Mouse (Mus musculus) megakaryocyte, embryonic 14.5 days (primary cell): Measurements from ENCODE around the gene Lrfn1. TPM values are rescaled to one million over a fixed set of nuclear protein-coding genes. Genes with fewer than 3 reads are reported as not detected.

ENCODE experiments used
- H3K27me3 ChIP-seq: replicated peaks from 2 replicates; pipeline ENCODE3; 2012; ENCODE audit warnings: inconsistent platforms
- H3K36me3 ChIP-seq: replicated peaks from 2 replicates; pipeline ENCODE3; 2012; ENCODE audit warnings: low read length, inconsistent platforms, mixed read lengths
- H3K4me1 ChIP-seq: 2 replicates; pipeline ENCODE4 v1.6.1; 2012; ENCODE audit warnings: inconsistent platforms
- H3K4me3 ChIP-seq: replicated peaks from 2 replicates; pipeline ENCODE3; 2012; ENCODE audit warnings: moderate library complexity, mild to moderate bottlenecking, inconsistent platforms
- H3K9me3 ChIP-seq: 2 replicates; pipeline ENCODE4 v1.6.1; 2012; ENCODE audit warnings: inconsistent platforms
- FLI1 ChIP-seq: IDR thresholded peaks from 2 replicates; pipeline ENCODE4 v1.6.1; 2012; ENCODE audit warnings: low read length, inconsistent platforms, mixed read lengths
- GATA1 ChIP-seq: IDR thresholded peaks from 3 replicates; pipeline ENCODE4 v1.6.1; 2012; ENCODE audit warnings: mixed read lengths, low read length, inconsistent platforms, borderline replicate concordance
- polyA plus RNA-seq: library from polyadenylated mRNA; stranded (reverse); fragments of >175 nt; gene quantifications from 2 replicates; pipeline ENCODE4 v1.2.3, GENCODE M21; 2012; ENCODE audit warnings: low replicate concordance; ENCODE audit not compliant: insufficient read depth

The Lrfn1 gene
- polyA plus RNA-seq, 1 experiment: 4.0 TPM

DNA sequence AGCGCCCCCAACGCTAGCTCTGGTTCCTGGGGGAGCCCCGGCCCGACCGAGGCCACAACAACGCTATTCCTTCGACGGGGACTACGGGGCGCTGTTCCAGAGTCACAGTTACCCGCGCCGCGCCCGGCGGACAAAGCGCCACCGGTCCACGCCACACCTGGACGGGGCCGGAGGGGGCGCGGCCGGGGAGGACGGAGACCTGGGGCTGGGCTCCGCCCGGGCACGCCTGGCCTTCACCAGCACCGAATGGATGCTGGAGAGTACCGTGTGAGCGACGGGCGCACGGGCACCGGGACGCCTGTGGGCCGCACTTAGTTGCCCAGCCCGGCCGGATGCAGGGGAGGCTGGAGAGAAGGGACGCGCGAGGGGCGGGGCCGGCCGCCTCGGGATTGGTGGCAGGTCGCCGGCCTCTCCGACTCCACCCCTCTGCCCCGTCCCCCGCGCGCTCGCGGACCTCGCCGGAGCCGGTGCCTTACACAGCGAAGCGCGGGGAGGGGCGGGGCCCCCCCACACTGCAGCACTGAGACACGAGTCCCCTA lies 15.5 kb downstream of the Lrfn1 start:
- Histone ChIP-seq H3K27me3 (no peaks in the 10 kb centered on the region), H3K4me3 (peak overlapping the region; percentile 42), H3K4me1 (peaks cover 39% of the 10 kb centered on the region), H3K36me3 (no peaks in the 10 kb centered on the region), H3K9me3 (no peaks in the 10 kb centered on the region)
- TF ChIP-seq GATA1 (no peak), FLI1 (no peak)

DNA sequence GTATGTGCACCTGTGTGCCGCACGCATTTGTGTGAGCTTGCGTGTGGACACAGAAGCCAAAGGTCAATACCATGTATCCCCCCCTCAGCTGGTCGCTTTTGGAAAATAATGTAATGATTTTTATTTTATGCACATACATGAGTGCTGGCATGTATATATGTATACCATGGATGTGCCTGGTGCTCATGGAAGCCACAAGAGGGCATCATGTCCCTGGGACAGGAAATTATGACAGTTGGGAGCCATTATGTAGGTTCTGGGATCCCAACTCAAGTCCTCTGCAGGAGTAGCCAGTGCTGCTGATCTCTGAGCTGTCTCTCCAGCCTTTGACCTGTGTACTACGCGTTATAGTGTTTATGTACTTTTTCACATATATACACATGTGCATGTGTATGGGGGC lies 24.4 kb downstream of the Lrfn1 start:
- Histone ChIP-seq H3K4me3 (no peak overlapping the region), H3K4me1 (peaks cover 26% of the 10 kb centered on the region), H3K9me3 (no peaks in the 10 kb centered on the region), H3K27me3 (peaks cover 10% of the 10 kb centered on the region), H3K36me3 (no peaks in the 10 kb centered on the region)
- TF ChIP-seq GATA1 (no peak), FLI1 (no peak)

DNA sequence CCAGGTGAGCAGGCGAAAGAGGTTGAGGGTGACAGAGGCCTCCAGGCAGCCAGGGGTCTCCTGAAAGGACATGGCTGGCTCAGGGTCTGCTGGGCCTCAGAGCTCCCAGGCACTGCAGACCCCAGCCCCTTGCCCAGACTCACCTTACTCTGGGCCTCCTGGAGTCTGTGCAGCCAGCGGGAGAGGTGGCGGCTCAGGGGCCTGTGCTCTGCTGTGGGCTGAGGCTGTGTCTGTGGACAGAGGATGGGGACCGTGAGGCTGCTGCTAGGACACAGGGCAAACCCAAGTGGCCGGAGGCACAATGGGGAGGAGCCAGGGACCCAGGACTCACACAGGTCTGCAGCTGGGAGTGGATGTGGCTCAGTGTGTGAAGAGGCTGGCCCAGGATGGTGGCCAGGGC lies 25.6 kb downstream of the Lrfn1 start:
- TF ChIP-seq GATA1 (no peak), FLI1 (no peak)
- Histone ChIP-seq H3K36me3 (no peaks in the 10 kb centered on the region), H3K27me3 (peaks cover 12% of the 10 kb centered on the region), H3K4me1 (peaks cover 19% of the 10 kb centered on the region), H3K9me3 (no peaks in the 10 kb centered on the region), H3K4me3 (no peak overlapping the region)

DNA sequence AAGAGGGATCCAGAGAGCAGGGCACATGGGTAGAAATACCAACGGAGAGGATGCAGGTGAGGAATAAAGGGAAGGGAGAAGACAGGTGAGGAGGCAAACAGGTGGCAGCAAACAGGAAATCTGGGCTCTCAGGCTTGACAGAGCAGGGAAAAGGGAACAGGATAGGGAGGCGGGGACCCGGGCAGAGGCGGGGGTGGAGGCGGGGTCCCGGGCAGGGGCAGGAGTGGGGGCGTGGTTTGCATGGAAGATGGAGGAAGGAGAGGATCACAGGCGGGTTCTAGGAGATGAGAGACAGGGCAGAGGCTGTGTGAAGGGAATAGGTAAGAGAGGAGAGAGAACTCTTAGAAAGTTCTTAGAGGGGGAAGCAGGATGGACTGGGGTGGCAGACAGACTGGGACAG lies 27.1 kb downstream of the Lrfn1 start:
- H3K27me3 ChIP-seq: peaks cover 12% of the 10 kb centered on the region
- no peak for TF ChIP-seq FLI1
- no peak for TF ChIP-seq GATA1
- no peaks in the 10 kb centered on the region for H3K36me3 ChIP-seq
- H3K9me3 ChIP-seq: no peaks in the 10 kb centered on the region
- peaks cover 20% of the 10 kb centered on the region for H3K4me1 ChIP-seq
- H3K4me3 ChIP-seq: peak overlapping the region; percentile 23

DNA sequence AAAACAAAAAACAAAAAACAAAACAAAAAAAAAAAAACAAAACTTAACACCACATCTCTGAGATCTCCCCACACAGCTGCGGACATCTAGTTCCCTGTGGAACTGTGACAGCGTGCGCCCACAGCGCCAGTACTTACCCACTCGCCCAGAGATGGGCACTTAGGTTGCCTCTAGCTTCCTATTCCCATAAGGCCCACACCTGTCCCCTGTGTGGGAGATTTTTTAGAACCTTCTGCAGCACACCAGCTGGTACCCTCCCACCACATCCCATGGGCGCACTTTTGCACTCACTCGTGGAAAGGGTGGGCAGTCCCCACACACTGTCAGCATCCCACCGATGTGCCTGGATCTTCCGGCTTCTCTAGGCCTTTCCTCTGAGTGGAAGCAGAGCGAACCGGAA lies 31.1 kb downstream of the Lrfn1 start:
- H3K36me3 ChIP-seq: no peaks in the 10 kb centered on the region
- TF ChIP-seq GATA1 (no peak), FLI1 (no peak)
- H3K4me3 ChIP-seq: no peak overlapping the region
- no peaks in the 10 kb centered on the region for H3K9me3 ChIP-seq
- H3K4me1 ChIP-seq: peaks cover 52% of the 10 kb centered on the region
- peaks cover 16% of the 10 kb centered on the region for H3K27me3 ChIP-seq

DNA sequence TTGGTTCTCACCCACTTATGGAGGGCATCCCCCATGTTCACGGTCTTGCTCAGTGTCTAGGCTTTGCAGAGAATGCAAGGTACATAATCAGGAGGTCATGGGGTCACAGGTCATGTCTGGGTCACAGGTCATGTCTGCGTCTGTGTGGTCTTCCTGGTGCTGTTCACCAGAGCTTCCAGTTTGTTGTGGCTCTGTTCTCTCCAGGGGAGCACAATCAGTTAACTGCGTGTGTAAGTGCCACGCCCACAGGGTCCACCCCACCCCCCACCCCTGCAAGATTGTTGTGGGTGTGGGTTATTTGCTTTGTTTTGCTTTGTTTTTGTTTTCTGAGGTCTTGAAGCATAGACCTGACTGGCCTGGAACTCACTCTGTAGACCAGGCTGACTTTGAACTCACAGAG lies 32.4 kb downstream of the Lrfn1 start:
- H3K9me3 ChIP-seq: no peaks in the 10 kb centered on the region
- peaks cover 50% of the 10 kb centered on the region for H3K4me1 ChIP-seq
- peaks cover 14% of the 10 kb centered on the region for H3K27me3 ChIP-seq
- TF ChIP-seq GATA1 (no peak), FLI1 (no peak)
- no peaks in the 10 kb centered on the region for H3K36me3 ChIP-seq
- no peak overlapping the region for H3K4me3 ChIP-seq

DNA sequence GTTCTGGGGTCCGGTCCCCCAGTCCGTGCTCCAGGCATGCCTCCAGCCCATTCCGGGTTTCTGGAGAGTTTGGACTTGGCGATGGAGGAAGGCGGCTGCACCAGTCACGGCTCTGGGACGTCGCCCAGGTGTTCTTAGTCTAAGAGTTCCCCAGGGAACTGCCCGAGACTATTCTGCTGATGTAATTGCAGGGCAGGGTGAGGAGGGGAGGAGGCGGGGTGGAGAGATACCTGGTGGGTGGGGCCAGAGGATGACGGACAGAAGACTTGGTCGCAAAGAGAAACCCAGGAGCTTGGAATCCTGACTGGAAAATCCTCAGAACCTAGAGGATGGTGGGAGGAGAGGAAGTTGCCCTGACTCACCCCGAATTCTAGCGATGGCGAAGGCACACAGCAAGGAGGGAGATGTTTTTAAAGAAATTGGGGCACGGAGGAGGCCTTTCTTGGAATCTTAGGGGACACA lies 36.3 kb downstream of the Lrfn1 start:
- H3K4me3 ChIP-seq: peak overlapping the region; percentile 47
- H3K9me3 ChIP-seq: peaks cover 6% of the 10 kb centered on the region
- peaks cover 48% of the 10 kb centered on the region for H3K4me1 ChIP-seq
- TF ChIP-seq FLI1: no peak
- no peak for TF ChIP-seq GATA1
- H3K27me3 ChIP-seq: peaks cover 10% of the 10 kb centered on the region
- H3K36me3 ChIP-seq: no peaks in the 10 kb centered on the region

DNA sequence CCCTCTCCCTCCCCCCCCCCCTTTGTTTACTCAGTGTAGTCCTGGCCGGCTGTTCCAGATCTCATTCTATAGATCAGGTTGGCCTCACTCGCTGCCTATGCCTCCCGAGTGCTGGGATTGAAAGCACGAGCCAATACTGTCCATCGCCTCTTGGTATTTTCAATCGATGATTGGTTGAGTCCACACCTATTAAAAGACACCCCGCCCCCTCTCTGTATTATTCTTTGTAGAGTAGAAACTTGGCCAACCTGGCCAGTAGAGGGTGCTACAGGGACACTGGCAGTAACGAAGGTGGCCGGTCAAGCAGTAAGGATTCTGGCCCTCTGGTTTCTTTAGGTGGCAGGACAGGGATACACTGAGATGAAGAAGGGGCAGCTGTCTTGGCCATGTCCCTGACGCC lies 38.6 kb downstream of the Lrfn1 start:
- no peaks in the 10 kb centered on the region for H3K36me3 ChIP-seq
- H3K27me3 ChIP-seq: peaks cover 12% of the 10 kb centered on the region
- TF ChIP-seq FLI1 (no peak), GATA1 (no peak)
- H3K4me1 ChIP-seq: peaks cover 34% of the 10 kb centered on the region
- peak overlapping the region; percentile 53 for H3K4me3 ChIP-seq
- H3K9me3 ChIP-seq: peaks cover 6% of the 10 kb centered on the region

DNA sequence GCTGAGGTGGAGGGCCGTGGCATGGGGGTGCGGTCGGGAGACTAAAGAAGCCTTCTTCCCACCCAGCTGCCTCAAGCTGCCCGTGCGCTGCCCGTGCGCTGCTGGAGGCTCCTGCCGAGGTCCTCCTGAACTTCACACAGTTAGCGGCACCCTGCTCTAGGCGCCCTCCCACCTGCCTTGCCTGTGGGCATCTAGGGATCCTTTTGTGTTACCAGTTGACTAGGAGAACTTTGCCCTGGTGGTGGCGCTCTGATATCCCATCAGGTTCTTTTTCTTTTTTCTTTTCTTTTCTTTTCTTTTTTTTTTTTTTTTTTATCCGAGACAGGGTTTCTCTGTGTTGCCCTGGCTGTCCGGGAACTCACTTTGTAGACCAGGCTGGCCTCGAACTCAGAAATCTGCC lies 39.1 kb downstream of the Lrfn1 start:
- H3K36me3 ChIP-seq: no peaks in the 10 kb centered on the region
- H3K27me3 ChIP-seq: peaks cover 10% of the 10 kb centered on the region
- H3K4me1 ChIP-seq: peaks cover 31% of the 10 kb centered on the region
- no peak for TF ChIP-seq GATA1
- no peak for TF ChIP-seq FLI1
- no peak overlapping the region for H3K4me3 ChIP-seq
- peaks cover 6% of the 10 kb centered on the region for H3K9me3 ChIP-seq

DNA sequence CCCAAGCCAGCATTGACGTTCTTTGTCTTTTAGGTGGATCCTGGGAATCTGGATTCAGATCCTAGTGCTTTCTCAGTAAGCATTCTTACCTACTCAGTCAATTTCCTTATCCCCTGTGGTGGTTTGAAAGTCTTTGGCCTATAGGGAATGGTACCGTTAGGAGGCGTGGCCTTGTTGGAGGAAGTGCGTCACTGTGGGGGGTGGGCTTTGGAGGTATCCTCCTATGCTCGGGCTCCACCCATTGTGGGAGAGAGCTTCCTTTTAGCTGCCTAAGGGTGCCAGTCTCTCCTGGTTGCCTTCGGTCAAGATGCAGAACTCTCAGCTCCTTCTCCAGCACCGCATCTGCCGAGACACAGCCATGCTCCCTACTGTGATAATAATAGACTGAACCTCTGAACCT lies 40.5 kb downstream of the Lrfn1 start:
- TF ChIP-seq FLI1 (no peak), GATA1 (no peak)
- Histone ChIP-seq H3K9me3 (peaks cover 10% of the 10 kb centered on the region), H3K4me3 (no peak overlapping the region), H3K4me1 (peaks cover 18% of the 10 kb centered on the region), H3K36me3 (no peaks in the 10 kb centered on the region), H3K27me3 (peaks cover 14% of the 10 kb centered on the region)

DNA sequence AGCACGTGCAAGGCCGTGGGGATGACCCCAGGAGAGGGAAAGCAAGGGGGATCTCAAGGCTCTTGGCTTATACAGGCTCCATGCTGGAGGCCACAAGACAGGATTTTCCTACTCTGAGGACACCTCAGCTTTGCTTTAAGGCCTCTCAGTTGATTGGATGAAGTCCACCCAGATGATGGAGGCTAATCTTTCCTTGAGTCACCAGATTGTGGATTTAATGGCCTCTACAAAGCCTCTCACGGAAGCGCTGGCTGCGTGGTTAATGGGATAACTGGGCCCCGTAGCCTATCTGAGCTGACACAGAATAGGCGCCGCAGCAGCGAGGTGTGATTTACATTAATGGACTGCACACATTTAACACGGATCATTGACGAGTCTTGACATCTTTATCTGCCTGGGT lies 43.6 kb downstream of the Lrfn1 start:
- TF ChIP-seq FLI1 (no peak), GATA1 (no peak)
- no peaks in the 10 kb centered on the region for H3K36me3 ChIP-seq
- H3K4me1 ChIP-seq: peaks cover 5% of the 10 kb centered on the region
- H3K4me3 ChIP-seq: no peak overlapping the region
- peaks cover 11% of the 10 kb centered on the region for H3K27me3 ChIP-seq
- peaks cover 12% of the 10 kb centered on the region for H3K9me3 ChIP-seq
